Mouse (Mus musculus) CH12.LX (cell line): Measurements from ENCODE around the gene Yod1.

ENCODE experiments used
- CTCF ChIP-seq, 2 experiments: IDR thresholded peaks in 1 of 2; conservative IDR thresholded peaks in 1 of 2; 2 replicates each; pipeline ENCODE4 v1.5.1; 2011 to 2012; ENCODE audit warnings: low read depth in 2 of 2, low read length in 2 of 2, improper control_type of control experiment in 1 of 2, inconsistent platforms in 1 of 2, mild to moderate bottlenecking in 1 of 2, moderate library complexity in 1 of 2
- RAD21 ChIP-seq: IDR thresholded peaks from 2 replicates; pipeline ENCODE4 v1.6.1; 2011; ENCODE audit warnings: low read depth, mild to moderate bottlenecking, low read length, improper control_type of control experiment, moderate library complexity

- TF ChIP-seq RAD21, result no peak
- TF ChIP-seq CTCF (conservative IDR thresholded peaks at IDR 0.05 in 1 of 2, IDR thresholded peaks at IDR 0.05 in 1 of 2; ENCODE audit: low read depth in 2 of 2, low read length in 2 of 2), result no peak
These were observed 15.9 kb downstream of the Yod1 start for GRCm38 (mm10) chr1:130732706-130733658.
